Mouse (Mus musculus): ENCODE results near the gene Olfr23. TPM values are rescaled to one million over a fixed set of nuclear protein-coding genes. Genes with fewer than 3 reads are reported as not detected.
"Not testable (repeated sequence)": the region's sequence is repeated elsewhere in the genome, so short reads cannot be mapped to it uniquely, and the experiment has no call there.

Gene Olfr23
- not detected in 2 replicates for polyA plus RNA-seq (2015; fragmentation: Nextera tagmentation; extraction: Ambion mirVana)

- ATAC-seq (ENCODE audit: extremely low read depth, insufficient number of reproducible peaks, low FRiP score, low TSS enrichment), result no peak
- Histone ChIP-seq H3K27ac (replicated peaks) (no peak within 1 kb of the TSS), H3K4me1 (no peaks in the 10 kb centered on the region), H3K36me3 (no peaks in the 10 kb centered on the region), H3K4me3 (no peak within 1 kb of the TSS), H3K9ac (no peak within 1 kb of the TSS), H3K27me3 (replicated peaks) (no peaks in the 10 kb centered on the region), H3K4me2 (no peak within 1 kb of the TSS), H3K9me3 (peaks cover 10% of the 10 kb centered on the region)
Measured at GRCm38 (mm10) chr11:73936377-73936776, at the start of gene Olfr23. Gene Olfr23 (plus strand): TSS chr11:73936677.

GRCm38 (mm10) chr11:73890671-73891070 lies 45.8 kb upstream of the Olfr23 start, which contains the start of gene Olfr394:
Gene Olfr394 (minus strand): TSS chr11:73890771.
- Histone ChIP-seq H3K27ac (replicated peaks) (no peak within 1 kb of the TSS), H3K36me3 (no peaks in the 10 kb centered on the region), H3K4me3 (no peak within 1 kb of the TSS), H3K9me3 (peaks cover 13% of the 10 kb centered on the region; the same call in 1 of the 2 replicates), H3K4me2 (no peak within 1 kb of the TSS), H3K27me3 (replicated peaks) (no peaks in the 10 kb centered on the region), H3K9ac (no peak within 1 kb of the TSS), H3K4me1 (no peaks in the 10 kb centered on the region)
- ATAC-seq (ENCODE audit: extremely low read depth, insufficient number of reproducible peaks, low FRiP score, low TSS enrichment), result no peak
- whole genome bisulfite sequencing, result 70% methylated on average over 1 of the region's 1 CpGs

- H3K4me1 ChIP-seq; H3K27me3 ChIP-seq (replicated peaks); ATAC-seq (ENCODE audit: extremely low read depth, insufficient number of reproducible peaks, low FRiP score, low TSS enrichment); H3K27ac ChIP-seq (replicated peaks); H3K4me2 ChIP-seq; H3K9ac ChIP-seq; H3K36me3 ChIP-seq; H3K4me3 ChIP-seq; H3K9me3 ChIP-seq: not testable (repeated sequence)
- WGBS, result 67% methylated on average over 4 of the region's 4 CpGs
Measured at GRCm38 (mm10) chr11:73909199-73909598, 27.3 kb upstream of the Olfr23 start, which contains the start of gene Olfr395. Gene Olfr395 (minus strand): TSS chr11:73909299.

- Histone ChIP-seq H3K36me3 (no peaks in the 10 kb centered on the region), H3K9me3 (peaks cover 9% of the 10 kb centered on the region; the same call in 1 of the 2 replicates), H3K4me2 (no peak within 1 kb of the TSS), H3K9ac (no peak within 1 kb of the TSS), H3K27me3 (replicated peaks) (no peaks in the 10 kb centered on the region), H3K27ac (replicated peaks) (no peak within 1 kb of the TSS), H3K4me3 (no peak within 1 kb of the TSS), H3K4me1 (no peaks in the 10 kb centered on the region)
- 75% methylated on average over 1 of the region's 1 CpGs for WGBS
- ATAC-seq (ENCODE audit: extremely low read depth, insufficient number of reproducible peaks, low FRiP score, low TSS enrichment), result no peak
Measured at GRCm38 (mm10) chr11:73960517-73960916, 24.0 kb downstream of the Olfr23 start, which contains the start of gene Olfr397. Gene Olfr397 (plus strand): TSS chr11:73960817.

GRCm38 (mm10) chr11:73990307-73990706 lies 53.8 kb downstream of the Olfr23 start, which contains the start of gene Olfr398:
Gene Olfr398 (minus strand): TSS chr11:73990407.
- Histone ChIP-seq H3K36me3 (no peaks in the 10 kb centered on the region), H3K4me1 (no peaks in the 10 kb centered on the region), H3K4me2 (no peak within 1 kb of the TSS), H3K9me3 (peaks cover 47% of the 10 kb centered on the region), H3K27me3 (replicated peaks) (no peaks in the 10 kb centered on the region), H3K9ac (no peak within 1 kb of the TSS), H3K4me3 (no peak within 1 kb of the TSS), H3K27ac (replicated peaks) (no peak within 1 kb of the TSS)
- ATAC-seq (ENCODE audit: extremely low read depth, insufficient number of reproducible peaks, low FRiP score, low TSS enrichment), result no peak

Other genes starting within 250 kb of the Olfr23 start
- gene Zfp735, start 247.9 kb upstream of the Olfr23 start, polyA plus RNA-seq (2015; fragmentation: Nextera tagmentation; extraction: Ambion mirVana), result not detected in 2 replicates
- gene Olfr389, start 156.0 kb upstream of the Olfr23 start, polyA plus RNA-seq (2015; fragmentation: Nextera tagmentation; extraction: Ambion mirVana), result not detected in 2 replicates
- gene Olfr390, start 153.7 kb upstream of the Olfr23 start, polyA plus RNA-seq (2015; fragmentation: Nextera tagmentation; extraction: Ambion mirVana), result not detected in 2 replicates
- gene Olfr391-ps, start 133.6 kb upstream of the Olfr23 start, polyA plus RNA-seq (2015; fragmentation: Nextera tagmentation; extraction: Ambion mirVana), result not detected in 2 replicates
- gene Olfr392, start 119.6 kb upstream of the Olfr23 start, polyA plus RNA-seq (2015; fragmentation: Nextera tagmentation; extraction: Ambion mirVana), result not detected in 2 replicates
- gene Olfr393, start 85.2 kb upstream of the Olfr23 start, polyA plus RNA-seq (2015; fragmentation: Nextera tagmentation; extraction: Ambion mirVana), result not detected in 2 replicates
- not detected in 2 replicates for gene Olfr394, start 45.9 kb upstream of the Olfr23 start, polyA plus RNA-seq (2015; fragmentation: Nextera tagmentation; extraction: Ambion mirVana)
- gene Olfr395, start 27.4 kb upstream of the Olfr23 start, polyA plus RNA-seq (2015; fragmentation: Nextera tagmentation; extraction: Ambion mirVana), result not detected in 2 replicates
- not detected in 2 replicates for gene Olfr397, start 24.1 kb downstream of the Olfr23 start, polyA plus RNA-seq (2015; fragmentation: Nextera tagmentation; extraction: Ambion mirVana)
- gene Olfr398, start 53.7 kb downstream of the Olfr23 start, polyA plus RNA-seq (2015; fragmentation: Nextera tagmentation; extraction: Ambion mirVana), result not detected in 2 replicates
- gene Olfr139, start 119.9 kb downstream of the Olfr23 start, polyA plus RNA-seq (2015; fragmentation: Nextera tagmentation; extraction: Ambion mirVana), result not detected in 2 replicates
- gene Olfr399, start 119.9 kb downstream of the Olfr23 start, polyA plus RNA-seq (2015; fragmentation: Nextera tagmentation; extraction: Ambion mirVana), result not detected in 2 replicates
- gene Zfp616, start 133.3 kb downstream of the Olfr23 start, polyA plus RNA-seq (2015; fragmentation: Nextera tagmentation; extraction: Ambion mirVana), result not detected in 2 replicates
- gene Olfr401, start 177.0 kb downstream of the Olfr23 start, polyA plus RNA-seq (2015; fragmentation: Nextera tagmentation; extraction: Ambion mirVana), result not detected in 2 replicates
- gene Olfr402, start 216.9 kb downstream of the Olfr23 start, polyA plus RNA-seq (2015; fragmentation: Nextera tagmentation; extraction: Ambion mirVana), result not detected in 2 replicates
- not detected in 2 replicates for gene Olfr403, start 249.6 kb downstream of the Olfr23 start, polyA plus RNA-seq (2015; fragmentation: Nextera tagmentation; extraction: Ambion mirVana)

Data from heart, embryonic 13.5 days (tissue).